13 mouse cellular contexts compared by ENCODE assay signal in genomic region chr11:16932159-16932558, GRCm38 (mm10).
"Had no signal": no experiment of that assay in that cellular context is flagged by ENCODE, and none has a peak within 500 bp of the region (broad histone marks: within the 10 kb centered on the region; RNA-seq: fewer than 3 reads in every experiment).

No protein-coding gene starts in this region.

- H3K9me3 ChIP-seq: kidney, embryonic 15.5 days; limb, embryonic 10.5 days; liver, embryonic 13.5 days; lung, embryonic 15.5 days; midbrain, embryonic 12.5 days; neural tube, embryonic 15.5 days had no signal

- H3K27ac ChIP-seq: kidney, embryonic 15.5 days; limb, embryonic 10.5 days; liver, embryonic 13.5 days; lung, embryonic 15.5 days; midbrain, embryonic 12.5 days; neural tube, embryonic 15.5 days; stomach, postnatal 0 days had no signal

- ATAC-seq: liver, postnatal 0 days had no signal

- DNase-seq: kidney, adult 18-20 months; kidney, postnatal 14 days; liver, embryonic 13.5 days; liver, postnatal 0 days; retina, postnatal 1 day; right cerebral cortex, postnatal 25 days had no signal

- H3K4me3 ChIP-seq: kidney, embryonic 15.5 days; limb, embryonic 10.5 days; liver, embryonic 13.5 days; lung, embryonic 15.5 days; midbrain, embryonic 12.5 days; myocyte; neural tube, embryonic 15.5 days had no signal

- H3K27me3 ChIP-seq: kidney, embryonic 15.5 days; liver, embryonic 13.5 days; lung, embryonic 15.5 days; midbrain, embryonic 12.5 days; neural tube, embryonic 15.5 days had no signal

- H3K36me3 ChIP-seq: kidney, embryonic 15.5 days; limb, embryonic 10.5 days; liver, embryonic 13.5 days; lung, embryonic 15.5 days; midbrain, embryonic 12.5 days; neural tube, embryonic 15.5 days had no signal

- H3K4me1 ChIP-seq: kidney, embryonic 15.5 days; limb, embryonic 10.5 days; liver, embryonic 13.5 days; lung, embryonic 15.5 days; midbrain, embryonic 12.5 days; neural tube, embryonic 15.5 days had no signal

- H3K9ac ChIP-seq: kidney, embryonic 15.5 days; liver, embryonic 13.5 days; liver, postnatal 0 days; lung, embryonic 15.5 days; midbrain, embryonic 12.5 days; neural tube, embryonic 15.5 days had no signal

- H3K4me2 ChIP-seq: kidney, embryonic 15.5 days; liver, embryonic 13.5 days; lung, embryonic 15.5 days; midbrain, embryonic 12.5 days; neural tube, embryonic 15.5 days had no signal
